Mouse (Mus musculus) small intestine, adult 2 months (tissue): ENCODE measurements at regions not wholly inside any gene's neighbourhood (a gene's known extent, or its start where the extent isn't known, plus 50 kb on each side); places are given as distances from the start of the nearest gene placed in this dataset.

Experiments used
- CTCF ChIP-seq: fragments of 200-500 bp; IDR thresholded peaks from 2 replicates; pipeline ENCODE4 v1.5.1; 2012; ENCODE audit warnings: low read depth, mild to moderate bottlenecking, control low read depth, inconsistent platforms, low read length, moderate library complexity, mixed read lengths; ENCODE audit not compliant: insufficient replicate concordance, insufficient read length; ENCODE audit errors: extremely low read depth
- POLR2A ChIP-seq: fragments of 200-500 bp; IDR thresholded peaks from 2 replicates; pipeline ENCODE4 v1.6.1; 2012; ENCODE audit warnings: low read depth, mild to moderate bottlenecking, control low read depth, inconsistent platforms, low read length, moderate library complexity

DNA sequence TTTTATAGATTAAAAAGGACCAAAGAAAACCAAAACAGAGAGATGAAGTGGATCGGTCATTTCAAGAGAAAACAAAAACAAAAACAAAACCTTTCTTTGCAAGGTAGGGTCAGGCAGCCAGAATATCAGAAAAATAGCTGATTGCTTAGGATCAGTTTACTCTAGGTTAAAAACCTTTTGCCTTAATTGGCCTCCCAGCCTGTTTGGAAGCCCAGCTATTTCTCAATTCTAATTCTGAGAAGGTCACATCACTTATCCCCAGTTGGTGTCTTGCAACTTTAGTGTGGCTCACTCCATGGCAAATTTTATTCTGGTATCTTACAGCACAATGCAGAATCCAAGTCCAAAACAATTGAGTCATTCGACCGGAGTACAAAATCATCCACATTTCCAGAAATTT, 70.0 kb downstream of the 1190002N15Rik start:
- TF ChIP-seq CTCF: no peak
- no peak for TF ChIP-seq POLR2A
